Mouse (Mus musculus) gastrocnemius, postnatal 10 days (tissue): ENCODE results near the gene Gpr137. TPM values are rescaled to one million over a fixed set of nuclear protein-coding genes. Genes with fewer than 3 reads are reported as not detected.

Source experiments
- DNase-seq: peaks from one replicate; pipeline ENCODE4 v3.0.0; 2021; ENCODE audit warnings: mixed read lengths
- total RNA-seq, 2 experiments: library from RNA; stranded (reverse); gene quantifications; 2 replicates each; pipeline ENCODE4 v1.2.3; 2021

Gpr137 gene
- total RNA-seq, 2 experiments from 2014 or later: 8.9 to 10.0 TPM

GRCm38 (mm10) chr19:6973581-6974190 is 31.4 kb upstream of the Gpr137 start:
- no peak for DNase-seq

- no peak for DNase-seq
Observed at GRCm38 (mm10) chr19:6972247-6972917, 30.1 kb upstream of the Gpr137 start.

- DNase-seq: no peak
Observed at GRCm38 (mm10) chr19:6971644-6972043, 29.4 kb upstream of the Gpr137 start.

- DNase-seq: no peak
Observed at GRCm38 (mm10) chr19:6970460-6971085, 28.3 kb upstream of the Gpr137 start.

GRCm38 (mm10) chr19:6969665-6970381 is 27.5 kb upstream of the Gpr137 start:
- peak; percentile 85 for DNase-seq

GRCm38 (mm10) chr19:6969291-6969664 is 27.0 kb upstream of the Gpr137 start:
- DNase-seq: no peak

GRCm38 (mm10) chr19:6968491-6969271 is 26.4 kb upstream of the Gpr137 start:
- DNase-seq: no peak

GRCm38 (mm10) chr19:6956461-6956860 is 14.2 kb upstream of the Gpr137 start:
- DNase-seq: no peak

- DNase-seq: no peak
Observed at GRCm38 (mm10) chr19:6955424-6955823, 13.1 kb upstream of the Gpr137 start.

GRCm38 (mm10) chr19:6954046-6954445 is 11.8 kb upstream of the Gpr137 start:
- DNase-seq: peak; percentile 57

GRCm38 (mm10) chr19:6952712-6953037 is 10.4 kb upstream of the Gpr137 start:
- DNase-seq: no peak

GRCm38 (mm10) chr19:6951994-6952711 is 9.9 kb upstream of the Gpr137 start:
- DNase-seq: peak; percentile 81

GRCm38 (mm10) chr19:6951381-6951968 is 9.2 kb upstream of the Gpr137 start:
- DNase-seq: peak; percentile 87

- DNase-seq: no peak
Observed at GRCm38 (mm10) chr19:6950613-6951153, 8.4 kb upstream of the Gpr137 start.

- DNase-seq: no peak
Observed at GRCm38 (mm10) chr19:6949951-6950350, 7.7 kb upstream of the Gpr137 start.

- DNase-seq: no peak
Observed at GRCm38 (mm10) chr19:6949532-6949931, 7.3 kb upstream of the Gpr137 start.

- no peak for DNase-seq
Observed at GRCm38 (mm10) chr19:6948186-6948585, 5.9 kb upstream of the Gpr137 start.

- DNase-seq: no peak
Observed at GRCm38 (mm10) chr19:6947742-6948141, 5.5 kb upstream of the Gpr137 start.

- DNase-seq: no peak
Observed at GRCm38 (mm10) chr19:6943709-6944108, 1.4 kb upstream of the Gpr137 start.

GRCm38 (mm10) chr19:6942764-6943163 is 484 bp upstream of the Gpr137 start:
- no peak for DNase-seq
